ENCODE assay signal across 8 mouse cellular contexts in the genomic region with DNA sequence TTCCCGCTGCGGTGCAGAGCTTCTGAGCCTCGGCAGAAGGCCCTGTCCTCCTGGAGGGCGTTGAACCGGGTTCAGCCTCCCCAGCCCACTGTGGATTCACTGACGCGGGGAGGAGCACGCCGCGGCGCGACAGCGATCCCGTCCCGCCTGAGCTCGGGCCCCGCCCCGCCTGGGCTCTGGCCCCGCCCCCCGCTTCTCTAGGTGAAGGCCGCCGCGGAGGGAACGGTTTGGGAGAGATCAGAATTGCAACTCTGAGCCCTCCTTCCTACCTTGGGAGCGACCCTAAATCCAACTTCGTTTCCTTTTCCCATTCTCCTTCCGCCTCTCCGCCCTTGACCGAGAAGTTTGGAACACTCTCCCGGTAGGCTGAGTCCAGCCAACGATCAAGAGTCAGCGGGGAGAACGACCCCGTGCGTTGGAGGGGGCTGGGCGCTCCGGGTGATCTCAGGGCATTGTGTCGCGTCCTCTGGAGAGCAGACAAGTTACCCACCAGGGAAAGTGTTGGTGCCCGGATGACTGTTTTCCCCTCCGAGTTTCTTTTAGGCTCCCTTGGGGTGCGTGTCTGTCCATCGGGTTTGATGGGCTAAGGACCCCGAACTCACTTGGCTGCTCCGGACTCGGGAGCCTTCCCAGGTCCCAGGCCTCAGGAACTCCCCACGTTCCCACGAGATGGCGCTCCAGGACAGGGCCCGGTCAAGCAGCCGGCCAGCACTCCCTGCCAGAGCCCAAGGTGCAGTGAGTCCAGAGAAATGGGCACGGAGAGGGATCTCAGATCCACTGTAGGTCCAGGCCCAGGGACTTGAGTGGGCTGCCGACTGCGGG. TPM values are rescaled to one million over a fixed set of nuclear protein-coding genes. Genes with fewer than 3 reads are reported as not detected.
DNase-seq lines count a peak whose midpoint lies in the region; ATAC-seq and TF ChIP-seq lines count a peak whose summit lies in the region.

No protein-coding gene starts in this region.

- peaks cover 24% of the 10 kb centered on the region for H3K27me3 ChIP-seq in ES-Bruce4 (ENCODE audit: control insufficient read depth, insufficient read depth, low read length, poor library complexity, severe bottlenecking)
- peaks cover 87% of the 10 kb centered on the region for H3K27me3 ChIP-seq in forebrain, embryonic 13.5 days
- peaks cover 42% of the 10 kb centered on the region for H3K27me3 ChIP-seq in neural tube, embryonic 14.5 days (ENCODE audit: control insufficient read depth, insufficient read depth, low read length)

- no peak for TF ChIP-seq EP300 in ES-Bruce4 (IDR thresholded peaks at IDR 0.05; ENCODE audit: insufficient read depth, low read depth, low read length)

- H3K27ac ChIP-seq in ES-Bruce4 (ENCODE audit: insufficient read depth, low read length): no peak overlapping the region
- H3K27ac ChIP-seq in forebrain, embryonic 13.5 days: no peak overlapping the region
- no peak overlapping the region for H3K27ac ChIP-seq in neural tube, embryonic 14.5 days (ENCODE audit: low read depth, low read length)

- peak; percentile 73 for TF ChIP-seq CTCF in ES-Bruce4 (IDR thresholded peaks at IDR 0.05; ENCODE audit: low read depth, low read length)

- no peak for TF ChIP-seq POLR2A in ES-Bruce4 (IDR thresholded peaks at IDR 0.05; ENCODE audit: insufficient read depth, low read length)

- peak overlapping the region; percentile 29 for H3K9ac ChIP-seq in ES-Bruce4 (ENCODE audit: low read depth, poor library complexity, severe bottlenecking)
- H3K9ac ChIP-seq in forebrain, embryonic 13.5 days: peak overlapping the region; percentile 58
- H3K9ac ChIP-seq in neural tube, embryonic 14.5 days (replicated peaks; ENCODE audit: low read depth, low read length): peak overlapping the region; percentile 16; the same call in 1 of the 2 replicates

- peak overlapping the region; percentile 79 for H3K4me2 ChIP-seq in forebrain, embryonic 13.5 days
- H3K4me2 ChIP-seq in neural tube, embryonic 14.5 days (ENCODE audit: low read depth, low read length): peak overlapping the region; percentile 56

- peak; percentile 37 for ATAC-seq in forebrain, embryonic 13.5 days
- no peak for ATAC-seq in neural tube, embryonic 14.5 days (ENCODE audit: low read depth)

- intact Hi-C loops in heart, postnatal 10 days (cut with DNase I): loop anchor here (2.0 to 5.0 kb wide), 4 partner anchors 222 to 514 kb away; no protein-coding TSS in a partner anchor

- no peaks in the 10 kb centered on the region for H3K9me3 ChIP-seq in ES-Bruce4 (replicated peaks; ENCODE audit: control insufficient read depth, insufficient read depth, low read length, poor library complexity, severe bottlenecking)
- no peaks in the 10 kb centered on the region for H3K9me3 ChIP-seq in forebrain, embryonic 13.5 days (replicated peaks)
- H3K9me3 ChIP-seq in neural tube, embryonic 14.5 days (ENCODE audit: control insufficient read depth, low read length): no peaks in the 10 kb centered on the region

- peak overlapping the region; percentile 86 for H3K4me3 ChIP-seq in ES-Bruce4 (ENCODE audit: low read depth, low read length)
- peak overlapping the region; percentile 44 for H3K4me3 ChIP-seq in forebrain, embryonic 13.5 days
- peak overlapping the region; percentile 33 for H3K4me3 ChIP-seq in neural tube, embryonic 14.5 days (ENCODE audit: low read depth, low read length)

- no peaks in the 10 kb centered on the region for H3K4me1 ChIP-seq in ES-Bruce4 (ENCODE audit: control insufficient read depth, insufficient read depth, low read length)
- peaks cover 32% of the 10 kb centered on the region for H3K4me1 ChIP-seq in forebrain, embryonic 13.5 days
- peaks cover 12% of the 10 kb centered on the region for H3K4me1 ChIP-seq in neural tube, embryonic 14.5 days (ENCODE audit: control insufficient read depth, insufficient read depth, low read length)

- under 1% methylated on average over 54 of the region's 54 CpGs for WGBS in forebrain, embryonic 13.5 days
- WGBS in neural tube, embryonic 14.5 days: under 1% methylated on average over 51 of the region's 54 CpGs

- no peaks in the 10 kb centered on the region for H3K36me3 ChIP-seq in ES-Bruce4 (ENCODE audit: control insufficient read depth, insufficient read depth, low read length, poor library complexity, severe bottlenecking)
- H3K36me3 ChIP-seq in forebrain, embryonic 13.5 days (ENCODE audit: poor library complexity, severe bottlenecking): no peaks in the 10 kb centered on the region
- no peaks in the 10 kb centered on the region for H3K36me3 ChIP-seq in neural tube, embryonic 14.5 days (ENCODE audit: control insufficient read depth, insufficient read depth, low read length)

- DNase-seq in cerebellum, adult 11-12 months: peak; percentile 61
- peak; percentile 94 to 95 for DNase-seq in heart, postnatal 10 days
- DNase-seq in layer of hippocampus, adult 11-12 months (ENCODE audit: low spot score): peak; percentile 80
- DNase-seq in lung, adult 18-20 months: peak; percentile 88 to 92
- peak; percentile 97 for DNase-seq in testis, postnatal 10 days (ENCODE audit: low spot score)

RNA-seq across cellular contexts. Expression of gene Gm11444, which starts 5.8 kb away (rescaled TPM):
- not detected in 2 replicates for polyA plus RNA-seq in ES-Bruce4 (2011; ENCODE audit: insufficient read depth, insufficient read length, low read depth, missing spikeins)
- polyA plus RNA-seq in forebrain, embryonic 13.5 days (2015; fragmentation: Nextera tagmentation; extraction: Ambion mirVana): not detected in 2 replicates
- total RNA-seq in heart, postnatal 10 days (2021): not detected
- polyA plus RNA-seq in neural tube, embryonic 14.5 days (2014; fragmentation: Nextera tagmentation; extraction: Ambion mirVana): not detected in 2 replicates

RNA-seq across cellular contexts. Expression of gene Tbx2, which starts 12.0 kb away (rescaled TPM):
- 0.16 and 0.24 TPM in 2 replicates for polyA plus RNA-seq in ES-Bruce4 (2011; ENCODE audit: insufficient read depth, insufficient read length, low read depth, missing spikeins)
- 0.42 and 0.61 TPM in 2 replicates for polyA plus RNA-seq in forebrain, embryonic 13.5 days (2015; fragmentation: Nextera tagmentation; extraction: Ambion mirVana)
- total RNA-seq in heart, postnatal 10 days (2021): 10 to 100 TPM; 17.3 to 18.4 TPM
- 0.37 and 1.2 TPM in 2 replicates for polyA plus RNA-seq in neural tube, embryonic 14.5 days (2014; fragmentation: Nextera tagmentation; extraction: Ambion mirVana)

RNA-seq across cellular contexts. Expression of gene Tbx4, which starts 41.9 kb away (rescaled TPM):
- 0.62 and 0.69 TPM in 2 replicates for polyA plus RNA-seq in ES-Bruce4 (2011; ENCODE audit: insufficient read depth, insufficient read length, low read depth, missing spikeins)
- polyA plus RNA-seq in forebrain, embryonic 13.5 days (2015; fragmentation: Nextera tagmentation; extraction: Ambion mirVana): 0.06 and 0.26 TPM in 2 replicates
- total RNA-seq in heart, postnatal 10 days (2021): under 1 TPM in 1 of 2 experiments, not detected in 1; 0.32 TPM
- polyA plus RNA-seq in neural tube, embryonic 14.5 days (2014; fragmentation: Nextera tagmentation; extraction: Ambion mirVana): 0.20 and 0.28 TPM in 2 replicates

Comparison
In these comparisons a context has a peak if more than half of its experiments do, and no peak if none do; other contexts are left out.
1. H3K4me3 ChIP-seq: peak in every context shown above with its lines; median percentile 86 in ES-Bruce4; 44 in forebrain, embryonic 13.5 days; 33 in neural tube, embryonic 14.5 days.